ENCODE assay signal across 8 mouse cellular contexts in the genomic region with DNA sequence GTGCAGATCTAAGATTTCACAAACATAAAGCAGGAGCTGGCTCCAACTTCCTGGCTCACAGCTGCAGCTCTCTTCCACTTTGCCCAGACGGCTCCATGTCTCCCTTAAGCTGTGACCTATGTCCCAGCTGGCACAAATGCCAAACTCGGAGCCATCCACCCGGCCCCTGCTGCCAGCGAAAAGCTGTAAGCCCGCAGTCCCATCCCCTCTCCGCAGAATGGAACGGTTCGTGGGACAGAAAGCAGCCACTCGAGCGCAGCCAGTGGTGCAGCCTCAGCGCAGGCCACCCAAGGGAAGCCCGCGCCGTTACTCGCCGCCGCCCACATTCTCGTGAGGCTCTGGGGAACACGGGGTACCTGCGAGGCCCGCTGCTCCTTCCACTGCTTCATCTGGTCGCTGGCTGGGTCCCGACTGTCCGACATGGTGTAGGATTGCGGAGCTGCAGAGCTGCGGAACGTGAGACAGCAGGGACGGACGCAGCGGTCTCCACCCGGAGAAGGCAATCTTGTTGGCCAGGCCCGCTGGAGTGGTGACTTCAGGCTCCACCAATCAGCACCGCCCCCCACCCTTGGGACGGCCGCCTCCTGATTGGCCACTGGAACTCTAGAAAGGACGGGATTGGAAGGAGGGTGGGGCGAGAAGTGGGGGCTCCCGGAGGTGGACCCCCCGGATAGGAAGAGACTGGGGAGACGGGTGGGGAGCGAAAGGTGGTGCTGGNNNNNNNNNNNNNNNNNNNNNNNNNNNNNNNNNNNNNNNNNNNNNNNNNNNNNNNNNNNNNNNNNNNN. TPM values are rescaled to one million over a fixed set of nuclear protein-coding genes. Genes with fewer than 3 reads are reported as not detected.
DNase-seq lines count a peak whose midpoint lies in the region; ATAC-seq and TF ChIP-seq lines count a peak whose summit lies in the region.

A gene (minus strand): TSS at position 544 of the 785 bp plus-strand sequence.

- TF ChIP-seq EP300 in ES-Bruce4 (IDR thresholded peaks at IDR 0.05; ENCODE audit: insufficient read depth, low read depth, low read length): no peak
- TF ChIP-seq EP300 in liver, postnatal 0 days (IDR thresholded peaks at IDR 0.05; ENCODE audit: low read depth): peak; percentile 48

- WGBS in forebrain, embryonic 13.5 days: under 1% methylated on average over 39 of the region's 41 CpGs
- WGBS in large intestine, adult 2 months: under 1% methylated on average over 41 of the region's 41 CpGs
- under 1% methylated on average over 40 of the region's 41 CpGs for WGBS in liver, postnatal 0 days (ENCODE audit: insufficient replicate concordance)
- WGBS in neural tube, embryonic 14.5 days: under 1% methylated on average over 41 of the region's 41 CpGs

- ATAC-seq in cerebellum, adult (ENCODE audit: insufficient number of reproducible peaks, low FRiP score, low TSS enrichment): peak; percentile 99
- ATAC-seq in forebrain, embryonic 13.5 days: peak; percentile 99
- peak; percentile 91 for ATAC-seq in liver, postnatal 0 days
- peak; percentile 99 for ATAC-seq in neural tube, embryonic 14.5 days (ENCODE audit: low read depth)

- H3K4me2 ChIP-seq in forebrain, embryonic 13.5 days: peak within 1 kb of the TSS; percentile 67
- peak within 1 kb of the TSS; percentile 75 for H3K4me2 ChIP-seq in liver, postnatal 0 days (ENCODE audit: low read depth, low read length)
- H3K4me2 ChIP-seq in neural tube, embryonic 14.5 days (ENCODE audit: low read depth, low read length): peak within 1 kb of the TSS; percentile 46

- peak; percentile 91 for TF ChIP-seq POLR2A in ES-Bruce4 (IDR thresholded peaks at IDR 0.05; ENCODE audit: insufficient read depth, low read length)

- no peaks in the 10 kb centered on the region for H3K36me3 ChIP-seq in ES-Bruce4 (ENCODE audit: control insufficient read depth, insufficient read depth, low read length, poor library complexity, severe bottlenecking)
- no peaks in the 10 kb centered on the region for H3K36me3 ChIP-seq in forebrain, embryonic 13.5 days (ENCODE audit: poor library complexity, severe bottlenecking)
- H3K36me3 ChIP-seq in liver, postnatal 0 days (replicated peaks; ENCODE audit: insufficient read depth, low read length): peaks cover 8% of the 10 kb centered on the region; the same call in 1 of the 2 replicates
- no peaks in the 10 kb centered on the region for H3K36me3 ChIP-seq in neural tube, embryonic 14.5 days (ENCODE audit: control insufficient read depth, insufficient read depth, low read length)

- no peaks in the 10 kb centered on the region for H3K27me3 ChIP-seq in ES-Bruce4 (ENCODE audit: control insufficient read depth, insufficient read depth, low read length, poor library complexity, severe bottlenecking)
- H3K27me3 ChIP-seq in forebrain, embryonic 13.5 days: no peaks in the 10 kb centered on the region
- no peaks in the 10 kb centered on the region for H3K27me3 ChIP-seq in liver, postnatal 0 days (ENCODE audit: insufficient read depth, low read length)
- H3K27me3 ChIP-seq in neural tube, embryonic 14.5 days (ENCODE audit: control insufficient read depth, insufficient read depth, low read length): no peaks in the 10 kb centered on the region

- no peaks in the 10 kb centered on the region for H3K9me3 ChIP-seq in ES-Bruce4 (replicated peaks; ENCODE audit: control insufficient read depth, insufficient read depth, low read length, poor library complexity, severe bottlenecking)
- no peaks in the 10 kb centered on the region for H3K9me3 ChIP-seq in forebrain, embryonic 13.5 days (replicated peaks)
- H3K9me3 ChIP-seq in liver, postnatal 0 days (ENCODE audit: low read length): no peaks in the 10 kb centered on the region
- H3K9me3 ChIP-seq in neural tube, embryonic 14.5 days (ENCODE audit: control insufficient read depth, low read length): no peaks in the 10 kb centered on the region

- H3K4me1 ChIP-seq in ES-Bruce4 (ENCODE audit: control insufficient read depth, insufficient read depth, low read length): peaks cover 2% of the 10 kb centered on the region
- peaks cover 16% of the 10 kb centered on the region for H3K4me1 ChIP-seq in forebrain, embryonic 13.5 days
- peaks cover 31% of the 10 kb centered on the region for H3K4me1 ChIP-seq in liver, postnatal 0 days (ENCODE audit: insufficient read depth)
- peaks cover 9% of the 10 kb centered on the region for H3K4me1 ChIP-seq in neural tube, embryonic 14.5 days (ENCODE audit: control insufficient read depth, insufficient read depth, low read length)

- H3K4me3 ChIP-seq in ES-Bruce4 (ENCODE audit: low read depth, low read length): peak within 1 kb of the TSS; percentile 90
- peak within 1 kb of the TSS; percentile 77 for H3K4me3 ChIP-seq in forebrain, embryonic 13.5 days
- peak within 1 kb of the TSS; percentile 92 for H3K4me3 ChIP-seq in liver, postnatal 0 days (ENCODE audit: low read depth, low read length)
- H3K4me3 ChIP-seq in neural tube, embryonic 14.5 days (ENCODE audit: low read depth, low read length): peak within 1 kb of the TSS; percentile 69

- no peak for TF ChIP-seq CTCF in ES-Bruce4 (IDR thresholded peaks at IDR 0.05; ENCODE audit: low read depth, low read length)
- TF ChIP-seq CTCF in liver, postnatal 0 days (IDR thresholded peaks at IDR 0.05; ENCODE audit: low read depth): no peak

- H3K9ac ChIP-seq in ES-Bruce4 (ENCODE audit: low read depth, poor library complexity, severe bottlenecking): peak within 1 kb of the TSS; percentile 62
- peak within 1 kb of the TSS; percentile 83 for H3K9ac ChIP-seq in forebrain, embryonic 13.5 days
- H3K9ac ChIP-seq in liver, postnatal 0 days (replicated peaks): peak within 1 kb of the TSS; percentile 95
- H3K9ac ChIP-seq in neural tube, embryonic 14.5 days (replicated peaks; ENCODE audit: low read depth, low read length): peak within 1 kb of the TSS; percentile 78

- peak; percentile 97 to 98 for DNase-seq in heart, postnatal 10 days
- DNase-seq in large intestine, adult 2 months (ENCODE audit: low read depth, low spot score): peak; percentile 85
- DNase-seq in liver, postnatal 0 days: peak; percentile 96
- peak; percentile 96 for DNase-seq in testis, postnatal 10 days (ENCODE audit: low spot score)

- H3K27ac ChIP-seq in ES-Bruce4 (ENCODE audit: insufficient read depth, low read length): no peak within 1 kb of the TSS
- peak within 1 kb of the TSS; percentile 96 for H3K27ac ChIP-seq in forebrain, embryonic 13.5 days
- H3K27ac ChIP-seq in liver, postnatal 0 days (ENCODE audit: low read depth): peak within 1 kb of the TSS; percentile 100
- peak within 1 kb of the TSS; percentile 94 for H3K27ac ChIP-seq in neural tube, embryonic 14.5 days (ENCODE audit: low read depth, low read length)

- intact Hi-C loops in heart, postnatal 10 days (cut with DNase I): no loop called here

RNA-seq across cellular contexts. Expression of the gene that starts here (rescaled TPM):
- polyA plus RNA-seq in ES-Bruce4 (2011; ENCODE audit: insufficient read depth, insufficient read length, low read depth, missing spikeins): 103 and 105 TPM in 2 replicates
- polyA plus RNA-seq in forebrain, embryonic 13.5 days (2015; fragmentation: Nextera tagmentation; extraction: Ambion mirVana): 67.3 and 69.8 TPM in 2 replicates
- total RNA-seq in heart, postnatal 10 days (2021): 100 to 1,000 TPM; 188 to 189 TPM
- polyA plus RNA-seq in large intestine, adult 2 months (2012; rRNA removed): 36.5 and 81.1 TPM in 2 replicates
- polyA plus RNA-seq in liver, postnatal 0 days (2015; fragmentation: Nextera tagmentation; extraction: Ambion mirVana): 245 and 267 TPM in 2 replicates
- polyA plus RNA-seq in neural tube, embryonic 14.5 days (2014; fragmentation: Nextera tagmentation; extraction: Ambion mirVana): 104 and 113 TPM in 2 replicates
